Mouse (Mus musculus): ENCODE data around the gene Ly86. TPM values are rescaled to one million over a fixed set of nuclear protein-coding genes. Genes with fewer than 3 reads are reported as not detected.

Gene Ly86
- polyA plus RNA-seq, 1 experiment = 23.8 TPM

GRCm38 (mm10) chr13:37458557-37458956 lies 113.5 kb downstream of the Ly86 start:
- no peak for DNase-seq (ENCODE audit: low spot score)

DNA sequence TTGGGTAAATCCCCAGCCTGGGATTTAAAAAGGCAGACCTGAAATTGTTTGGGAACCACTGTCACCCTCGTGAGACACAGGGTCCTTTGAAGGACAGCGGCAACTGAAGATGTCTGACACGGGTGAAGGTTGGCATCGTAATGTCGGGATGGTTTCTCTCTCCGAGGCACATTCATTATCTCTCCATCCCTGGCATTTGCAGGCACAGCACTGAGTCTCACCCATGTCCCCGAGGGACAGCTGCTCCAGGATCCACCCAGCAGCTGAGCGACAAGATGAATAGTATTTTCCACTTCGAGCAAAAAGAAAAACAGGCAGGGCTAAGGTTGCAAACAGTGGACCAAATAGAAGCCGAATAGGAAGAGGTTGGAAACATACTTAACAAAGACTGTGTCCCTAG lies 114.0 kb downstream of the Ly86 start:
- DNase-seq (ENCODE audit: low spot score) = no peak

- no peak for DNase-seq (ENCODE audit: low spot score)
Measured at GRCm38 (mm10) chr13:37459957-37460930, 115.2 kb downstream of the Ly86 start.

DNA sequence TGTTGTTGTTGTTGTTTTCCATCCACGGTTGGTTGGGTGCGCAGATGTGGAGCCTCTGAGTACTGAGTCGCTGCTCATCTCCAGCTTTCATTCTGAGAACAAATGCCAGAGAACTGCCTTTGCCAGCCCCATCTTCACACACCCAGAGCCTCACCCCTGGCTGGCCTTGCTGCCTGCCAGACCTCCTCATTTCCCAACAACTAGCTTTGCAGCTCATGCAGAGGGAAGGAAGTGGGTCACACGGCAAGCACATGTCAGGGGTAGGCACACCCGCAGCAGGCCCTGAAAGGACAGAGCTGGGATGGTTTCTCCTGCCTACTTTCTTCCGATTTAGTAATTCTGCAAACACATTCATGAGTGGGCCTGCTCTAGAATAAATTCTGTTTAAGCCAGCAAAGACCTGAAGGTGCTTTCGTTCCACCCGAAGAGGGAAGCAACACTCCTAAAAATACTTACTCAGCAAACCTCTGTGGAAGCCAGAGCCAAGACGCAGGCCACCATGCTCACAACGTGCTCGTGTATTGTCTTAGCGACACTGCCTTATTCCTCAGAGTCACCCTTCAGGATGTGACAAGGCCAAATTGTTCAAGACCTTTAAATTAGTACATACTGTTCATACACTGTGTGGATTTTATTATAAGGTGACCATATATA lies 117.2 kb downstream of the Ly86 start:
- DNase-seq (ENCODE audit: low spot score) = no peak

GRCm38 (mm10) chr13:37465710-37466109 lies 120.7 kb downstream of the Ly86 start:
- no peak for DNase-seq (ENCODE audit: low spot score)

DNA sequence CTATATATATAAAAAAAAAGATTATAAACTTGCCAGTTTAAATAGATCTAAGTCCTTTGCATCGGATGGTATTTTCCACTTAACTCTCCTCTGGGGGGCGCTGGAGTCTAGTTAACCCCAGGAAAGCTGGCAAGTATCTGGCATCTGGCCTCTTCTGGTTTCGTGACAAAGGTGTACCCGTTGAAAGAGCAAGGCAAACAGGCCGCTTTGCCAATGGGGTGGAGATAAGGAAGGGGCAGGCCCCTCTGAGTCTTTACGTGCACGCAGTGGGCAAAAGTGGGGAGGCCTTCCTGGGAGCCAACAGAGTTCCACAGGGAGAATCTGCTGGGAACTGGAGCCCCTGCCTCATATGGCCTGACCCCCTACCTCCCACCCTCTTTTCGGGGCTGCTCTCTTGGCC lies 122.8 kb downstream of the Ly86 start:
- DNase-seq (ENCODE audit: low spot score) = peak; percentile 40

Measured in urinary bladder, adult 2 months (tissue).